Mouse (Mus musculus) cerebellum, adult 2 months (tissue): ENCODE data around the gene Ccna1.

Experiments used
- CTCF ChIP-seq: fragments of 200-500 bp; IDR thresholded peaks from 2 replicates; pipeline ENCODE4 v1.5.1; 2011; ENCODE audit warnings: low read depth, mild to moderate bottlenecking, control low read depth, low read length, moderate library complexity, borderline replicate concordance; ENCODE audit not compliant: insufficient read depth
- POLR2A ChIP-seq: fragments of 200-500 bp; IDR thresholded peaks from 2 replicates; pipeline ENCODE4 v1.6.1; 2011; ENCODE audit warnings: low read length, control low read depth, borderline replicate concordance; ENCODE audit not compliant: insufficient read depth

- TF ChIP-seq POLR2A (no peak), CTCF (no peak)
These were observed 433 bp upstream of the Ccna1 start for GRCm38 (mm10) chr3:55055747-55056120.
